Mouse (Mus musculus) megakaryocyte, embryonic 14.5 days (primary cell): ENCODE results near the gene Pfkm.

Experiments
- FLI1 ChIP-seq: IDR thresholded peaks from 2 replicates; pipeline ENCODE4 v1.6.1; 2012; ENCODE audit warnings: low read length, inconsistent platforms, mixed read lengths
- GATA1 ChIP-seq: IDR thresholded peaks from 3 replicates; pipeline ENCODE4 v1.6.1; 2012; ENCODE audit warnings: mixed read lengths, low read length, inconsistent platforms, borderline replicate concordance

DNA sequence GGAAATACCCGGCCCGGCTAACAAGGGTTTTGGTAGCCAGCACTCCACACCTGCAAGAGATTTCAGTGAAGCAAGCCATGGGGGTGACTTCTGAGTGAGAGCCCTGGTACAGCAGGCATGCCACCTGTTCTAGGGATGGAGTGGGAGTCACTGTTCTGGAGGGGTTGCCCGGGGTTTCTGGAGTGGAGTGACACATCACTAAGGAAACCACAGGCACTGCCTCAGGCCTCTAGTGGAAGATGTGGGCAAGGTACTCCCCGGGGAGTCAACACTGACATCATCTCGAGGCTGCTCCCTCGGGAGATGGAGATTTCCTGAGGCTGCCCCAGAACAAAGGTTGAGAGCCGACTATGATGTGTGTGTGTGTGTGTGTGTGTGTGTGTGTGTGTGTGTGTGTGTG, 78.0 kb downstream of the Pfkm start:
- TF ChIP-seq GATA1 = no peak
- TF ChIP-seq FLI1 = no peak
